Mouse (Mus musculus) liver, embryonic 14.5 days (tissue): Measurements from ENCODE around the gene Acads.

ENCODE experiments used
- CTCF ChIP-seq: IDR thresholded peaks from 2 replicates; pipeline ENCODE4 v1.5.1; 2016; ENCODE audit warnings: antibody characterized with exemption, low read depth, control low read depth
- EP300 ChIP-seq: IDR thresholded peaks from 2 replicates; pipeline ENCODE4 v1.6.1; 2016; ENCODE audit warnings: antibody characterized with exemption, low read depth

GRCm38 (mm10) chr5:115155831-115156230, 36.7 kb upstream of the Acads start:
- TF ChIP-seq CTCF: no peak
- no peak for TF ChIP-seq EP300
